Mouse (Mus musculus) 3134 (cell line): ENCODE measurements around the gene Arhgap17.

ENCODE experiments used
- DNase-seq: peaks from one replicate; pipeline ENCODE4 v3.0.0-alpha.2; 2011; ENCODE audit warnings: low spot score; ENCODE audit not compliant: insufficient read length; ENCODE audit errors: extremely low read depth

Gene Arhgap17

GRCm38 (mm10) chr7:123368778-123369746 is 653 bp downstream of the Arhgap17 start:
- peak; percentile 61 for DNase-seq

GRCm38 (mm10) chr7:123368187-123368586 is 1.5 kb downstream of the Arhgap17 start:
- no peak for DNase-seq

DNA sequence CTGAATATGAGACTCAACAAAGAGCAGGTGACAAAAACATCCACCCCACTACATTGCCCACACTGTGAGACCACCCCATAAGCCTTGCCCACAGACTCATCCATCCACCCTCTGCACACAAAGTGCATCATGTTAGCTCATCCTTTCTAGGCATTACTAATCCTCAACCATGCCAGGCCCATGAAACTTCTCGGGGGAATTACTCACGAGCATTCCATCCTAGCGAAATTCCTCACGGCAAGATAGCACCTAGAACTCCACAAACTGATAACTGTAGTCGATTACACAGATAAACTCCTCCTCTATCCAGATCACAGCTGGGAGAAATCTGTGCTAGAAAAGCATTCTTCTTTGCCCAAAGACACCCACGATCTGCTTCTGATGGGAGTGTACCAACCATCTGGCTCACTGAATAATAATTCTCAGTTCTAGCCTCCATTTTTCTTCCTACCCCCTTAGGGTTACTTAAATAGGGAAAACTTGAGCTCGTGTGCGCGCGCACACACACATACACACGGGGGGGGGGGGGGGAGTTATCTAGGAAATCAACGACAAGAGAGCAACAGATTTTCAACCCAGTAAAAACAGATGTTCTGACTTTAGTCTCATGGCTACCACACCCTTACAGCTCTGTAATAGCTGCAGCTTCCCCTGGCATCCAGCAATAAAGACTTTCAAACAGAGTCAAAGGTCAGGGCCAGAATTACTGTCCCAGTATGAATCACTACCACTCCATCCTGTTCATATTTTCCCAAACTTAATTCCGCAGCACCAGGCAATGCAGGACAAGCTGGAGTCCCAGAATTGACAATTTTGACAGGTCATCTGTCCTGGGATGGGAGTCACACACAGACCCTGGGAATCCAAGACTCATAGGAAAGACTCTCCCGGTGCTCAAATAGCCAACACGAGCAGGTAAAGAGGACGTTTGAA is 2.2 kb downstream of the Arhgap17 start:
- peak; percentile 26 for DNase-seq

DNA sequence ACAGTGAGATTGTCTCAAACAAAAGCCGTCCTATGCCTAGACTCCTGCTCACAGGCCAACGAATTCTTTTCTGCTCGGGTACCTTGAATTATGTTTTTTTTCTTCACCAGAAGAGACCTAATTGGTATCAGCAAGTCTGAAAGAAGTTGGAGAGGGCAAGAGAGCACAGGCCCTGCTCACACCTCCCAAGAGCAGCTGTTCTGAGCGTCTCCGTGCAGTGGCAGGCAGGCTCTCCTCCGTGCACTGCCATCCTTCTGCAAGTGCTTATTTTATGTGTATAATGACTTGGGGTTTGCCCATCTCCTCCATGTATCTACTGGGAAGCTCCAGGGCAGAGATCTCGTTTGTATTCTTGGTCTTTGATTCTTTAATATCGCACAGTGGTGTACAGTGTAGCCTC is 2.9 kb downstream of the Arhgap17 start:
- no peak for DNase-seq

DNA sequence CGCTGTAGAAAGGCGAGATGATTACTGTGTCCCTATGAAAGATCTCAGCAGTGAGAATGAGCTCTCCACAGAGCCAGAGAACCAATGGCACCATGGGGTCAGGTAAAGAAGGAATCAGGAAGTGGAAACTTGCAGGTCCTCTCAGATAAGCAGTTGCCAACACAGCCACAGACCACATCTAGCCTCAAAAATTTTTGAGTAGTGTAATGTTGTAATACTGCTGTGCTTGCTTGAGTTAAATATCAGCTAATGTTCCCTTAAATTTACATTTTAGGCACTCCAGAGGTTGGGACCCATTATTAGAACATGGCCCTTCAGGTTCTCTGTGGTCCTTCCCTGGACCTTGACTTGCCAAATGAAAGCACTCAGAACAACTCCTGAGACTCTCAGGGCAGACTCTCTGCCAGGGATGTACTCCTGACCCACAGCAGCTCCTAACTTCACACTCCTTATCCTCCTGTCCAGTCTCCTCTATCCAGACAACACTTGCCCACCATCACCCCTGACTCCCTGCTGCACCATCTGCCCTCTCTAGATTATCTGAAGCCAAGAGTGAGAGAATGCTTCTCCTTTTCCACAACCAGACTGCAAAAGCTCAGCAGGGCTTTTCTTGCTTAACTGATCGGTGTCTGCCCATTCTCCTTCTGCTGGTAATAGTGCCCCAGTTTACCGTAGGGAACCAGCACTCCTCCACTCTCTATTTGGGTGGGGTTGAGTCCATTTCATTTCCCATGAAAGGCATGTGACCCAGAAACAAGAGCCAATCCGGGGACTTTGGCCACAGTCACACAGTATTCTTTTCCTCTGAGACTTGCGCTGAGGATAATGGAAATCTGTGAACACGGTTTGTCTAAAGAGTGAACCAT is 3.6 kb downstream of the Arhgap17 start:
- no peak for DNase-seq

GRCm38 (mm10) chr7:123363971-123364370 is 5.7 kb downstream of the Arhgap17 start:
- no peak for DNase-seq

DNA sequence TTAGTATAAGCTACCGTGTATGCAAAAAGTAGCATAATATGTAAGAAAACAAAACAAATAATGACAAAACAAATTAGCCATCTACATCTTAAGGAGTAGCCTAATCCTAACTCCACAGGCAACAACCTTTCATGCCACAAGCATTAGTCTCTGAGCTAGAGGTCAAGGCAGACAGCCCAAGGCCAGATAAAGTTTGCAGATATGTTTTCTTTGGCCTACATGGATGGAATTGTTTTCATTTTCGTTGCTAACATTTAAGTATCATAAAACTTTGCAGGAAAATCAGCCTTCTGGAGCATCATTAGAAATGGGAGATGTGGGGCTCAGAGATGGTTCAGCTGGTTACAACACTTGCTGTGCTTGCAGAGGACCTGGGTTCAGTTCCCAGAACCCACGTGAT is 6.9 kb downstream of the Arhgap17 start:
- DNase-seq: no peak

DNA sequence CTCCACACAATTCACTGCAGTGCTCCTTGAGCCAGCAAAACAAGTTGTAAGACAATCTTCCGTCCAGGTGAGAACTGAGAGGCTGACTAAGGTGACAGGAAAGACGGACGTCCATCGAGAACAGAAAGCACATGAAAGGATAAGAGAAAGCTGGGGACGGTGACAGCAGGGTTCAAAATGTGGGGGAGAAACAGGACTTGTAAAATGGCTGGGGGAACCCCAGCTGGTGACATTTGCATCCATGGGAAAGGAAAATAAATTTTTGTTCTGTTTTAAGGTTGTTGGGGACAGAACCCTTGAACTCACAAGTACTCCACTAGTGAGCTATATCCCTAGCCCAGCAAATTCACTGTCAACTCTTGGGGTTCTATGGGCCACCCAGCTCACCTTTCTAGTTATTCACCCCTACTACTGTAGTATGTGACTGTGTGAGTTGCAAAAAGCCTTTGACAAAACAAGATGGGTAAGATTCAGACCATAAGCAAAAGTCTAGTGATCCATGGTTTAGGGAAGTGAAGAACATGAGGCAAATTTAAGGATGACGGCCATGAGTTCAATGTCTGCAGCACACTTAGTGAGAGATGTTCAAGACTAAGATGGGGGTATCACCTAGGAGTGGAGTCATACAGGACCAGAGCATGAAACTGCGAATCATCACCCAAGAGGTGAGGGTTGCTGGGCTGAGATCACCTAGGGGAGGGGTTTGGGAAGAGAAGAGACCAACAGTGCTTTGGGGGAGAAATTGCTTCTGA is 8.3 kb downstream of the Arhgap17 start:
- no peak for DNase-seq

- DNase-seq: no peak
These were observed 9.5 kb downstream of the Arhgap17 start for GRCm38 (mm10) chr7:123360185-123360584.

DNA sequence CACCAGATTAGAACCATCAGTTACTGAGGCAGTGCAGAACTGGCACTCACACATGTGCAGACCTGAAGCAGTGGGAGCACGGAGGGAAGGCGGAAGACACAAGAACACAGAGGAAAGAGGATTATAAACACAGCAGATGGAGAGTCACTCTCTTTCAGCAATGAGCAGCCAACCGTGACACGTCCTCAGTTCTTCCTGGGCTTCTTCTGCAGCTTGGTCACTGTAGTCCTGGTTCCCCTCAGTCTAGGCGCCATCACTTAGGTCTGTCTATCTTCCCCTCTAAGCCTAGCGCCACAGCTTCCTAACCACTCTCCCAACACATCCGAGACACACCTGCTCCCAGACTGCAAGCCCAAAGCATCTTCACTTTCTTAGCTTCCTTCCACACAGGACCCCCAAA is 10.6 kb downstream of the Arhgap17 start:
- DNase-seq: no peak

GRCm38 (mm10) chr7:123356158-123356557 is 13.6 kb downstream of the Arhgap17 start:
- DNase-seq: no peak

- DNase-seq: no peak
These were observed 14.9 kb downstream of the Arhgap17 start for GRCm38 (mm10) chr7:123354851-123355250.

- DNase-seq: no peak
These were observed 15.3 kb downstream of the Arhgap17 start for GRCm38 (mm10) chr7:123354392-123354791.

- no peak for DNase-seq
These were observed 15.8 kb downstream of the Arhgap17 start for GRCm38 (mm10) chr7:123353879-123354278.

GRCm38 (mm10) chr7:123353081-123353480 is 16.6 kb downstream of the Arhgap17 start:
- DNase-seq: no peak

GRCm38 (mm10) chr7:123350243-123350642 is 19.5 kb downstream of the Arhgap17 start:
- no peak for DNase-seq

DNA sequence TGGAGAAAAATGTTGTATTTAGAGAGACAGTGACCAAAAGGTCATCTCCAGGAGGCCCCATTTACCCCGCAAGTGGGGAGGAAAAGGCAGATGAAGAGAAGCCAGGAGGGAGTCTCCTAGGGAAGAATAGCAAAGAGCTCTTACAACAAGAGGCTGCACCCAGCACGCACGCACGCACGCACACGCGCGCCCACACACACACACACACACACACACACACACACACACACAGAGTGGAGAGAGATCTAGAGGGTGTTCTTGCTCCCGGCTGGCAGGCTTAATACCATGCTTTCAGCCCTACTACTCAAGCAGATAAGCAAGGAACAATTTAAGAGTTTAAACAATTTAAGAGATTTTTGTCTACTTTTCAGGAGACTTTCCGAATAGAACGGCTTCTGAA is 19.9 kb downstream of the Arhgap17 start:
- no peak for DNase-seq

DNA sequence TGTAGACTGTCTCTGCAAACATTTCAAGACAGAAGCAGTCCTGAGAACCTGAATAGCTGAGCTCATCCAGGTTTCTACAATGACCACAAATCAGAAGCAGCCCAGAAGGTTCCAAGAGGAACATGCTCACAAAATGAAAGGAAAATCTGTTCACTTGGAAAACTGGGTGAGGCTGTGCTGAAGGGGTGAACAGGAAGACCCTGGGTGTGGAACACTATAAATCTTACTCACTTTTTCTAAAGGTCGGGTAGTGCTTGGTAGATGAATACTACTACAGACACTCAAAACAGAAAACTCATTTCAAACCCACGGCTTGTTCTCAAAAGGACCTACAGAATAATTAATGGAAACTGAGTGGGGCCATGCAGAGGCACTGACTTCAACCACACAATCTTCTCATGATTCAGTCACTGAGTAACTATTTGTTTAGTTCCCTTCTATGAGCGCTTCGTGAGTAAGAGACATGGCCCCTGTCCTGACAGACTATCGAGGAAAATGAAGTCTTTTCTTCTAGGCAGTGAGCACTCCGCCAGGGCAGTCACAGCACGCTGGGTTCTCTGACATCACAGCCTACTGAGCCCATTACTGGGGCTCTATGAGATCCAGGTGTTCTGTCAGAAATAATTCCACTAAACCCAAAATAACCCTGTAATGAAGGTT is 23.0 kb downstream of the Arhgap17 start:
- DNase-seq: no peak

DNA sequence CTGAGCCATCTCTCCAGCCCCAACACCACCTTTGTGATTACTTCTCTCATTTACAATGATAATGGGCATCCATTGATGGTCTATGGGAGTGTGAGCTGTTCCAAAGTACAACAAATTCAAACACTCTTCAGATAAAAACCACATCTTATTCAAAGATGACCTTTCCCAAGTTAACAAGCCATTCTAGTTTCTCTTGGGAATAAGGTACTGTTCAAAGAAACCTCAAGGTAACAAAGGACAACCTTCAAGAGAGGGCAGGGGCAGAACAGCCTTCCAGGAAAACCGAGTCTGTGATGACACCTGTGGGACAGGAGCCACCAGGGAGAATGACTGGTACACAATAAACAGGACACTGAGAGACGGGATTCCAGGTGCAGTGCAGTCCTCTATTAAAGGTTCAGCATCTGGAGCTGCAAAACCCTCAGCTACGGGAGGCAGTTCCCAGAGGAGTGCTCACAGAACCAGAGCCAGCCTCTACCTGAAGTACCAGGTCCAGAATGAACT is 24.6 kb downstream of the Arhgap17 start:
- DNase-seq: no peak
